Mouse (Mus musculus): ENCODE results near the gene Cdk8. TPM values are rescaled to one million over a fixed set of nuclear protein-coding genes. Genes with fewer than 3 reads are reported as not detected.

Cdk8 gene
- polyA plus RNA-seq, 2 experiments from 2014 or later: 12.5 to 19.0 TPM

DNA sequence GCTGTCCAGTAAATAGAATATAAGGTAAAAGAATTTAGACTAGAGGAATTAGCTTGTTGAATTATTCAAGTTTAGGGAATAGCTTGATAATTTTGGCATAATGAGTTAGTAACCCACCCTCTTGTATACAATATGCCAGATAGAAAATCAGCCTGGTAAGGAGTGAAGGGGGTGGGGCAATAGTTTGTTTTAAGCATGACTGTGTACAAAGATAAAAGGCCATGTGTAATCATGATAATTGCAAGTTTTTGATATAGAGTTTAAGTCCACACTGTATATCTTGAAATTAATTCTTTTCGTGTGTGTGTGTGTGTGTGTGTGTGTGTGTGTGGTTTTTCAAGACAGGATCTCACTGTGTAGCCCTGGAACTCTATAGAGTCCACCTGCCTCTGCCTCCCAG lies 3.3 kb downstream of the Cdk8 start:
- no peak for ATAC-seq

DNA sequence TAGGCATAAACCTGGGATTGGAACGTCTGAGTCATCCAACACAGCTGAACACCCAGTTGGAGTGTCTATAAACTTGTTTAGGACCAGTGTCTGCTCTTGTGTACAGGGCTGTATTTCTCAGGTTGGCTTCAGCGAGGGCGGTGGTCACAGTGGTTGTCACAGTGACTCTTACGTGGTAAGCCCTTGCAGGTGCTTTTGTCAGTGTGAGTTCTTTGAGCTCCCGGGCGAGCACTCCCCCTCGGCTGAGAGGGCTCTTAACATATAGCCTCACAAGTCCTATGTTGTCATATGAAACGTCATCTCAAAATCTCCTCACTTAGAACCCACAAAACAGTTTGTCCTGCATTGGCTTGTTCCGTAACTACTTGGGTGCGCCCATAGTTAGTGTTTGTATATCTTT lies 7.2 kb downstream of the Cdk8 start:
- no peak for ATAC-seq

DNA sequence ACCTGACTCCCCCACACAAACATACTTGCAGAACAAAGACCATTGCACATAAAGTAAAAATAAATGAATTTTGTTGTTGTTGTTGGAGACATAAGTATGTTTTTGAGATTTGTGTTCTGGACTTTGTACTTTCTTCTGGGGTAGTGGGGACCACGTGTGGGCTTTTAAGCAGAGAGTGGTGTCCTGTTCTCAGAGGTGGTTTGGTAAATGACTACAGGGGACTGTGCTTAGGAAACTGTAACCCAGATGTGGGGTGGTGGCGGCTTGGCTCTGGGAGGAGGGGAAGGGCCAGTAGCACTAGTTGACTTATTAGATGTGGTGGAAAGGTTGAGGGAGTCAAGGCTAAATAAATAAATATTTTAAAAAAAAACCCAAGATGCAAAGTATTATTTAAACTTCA lies 9.7 kb downstream of the Cdk8 start:
- ATAC-seq: no peak

DNA sequence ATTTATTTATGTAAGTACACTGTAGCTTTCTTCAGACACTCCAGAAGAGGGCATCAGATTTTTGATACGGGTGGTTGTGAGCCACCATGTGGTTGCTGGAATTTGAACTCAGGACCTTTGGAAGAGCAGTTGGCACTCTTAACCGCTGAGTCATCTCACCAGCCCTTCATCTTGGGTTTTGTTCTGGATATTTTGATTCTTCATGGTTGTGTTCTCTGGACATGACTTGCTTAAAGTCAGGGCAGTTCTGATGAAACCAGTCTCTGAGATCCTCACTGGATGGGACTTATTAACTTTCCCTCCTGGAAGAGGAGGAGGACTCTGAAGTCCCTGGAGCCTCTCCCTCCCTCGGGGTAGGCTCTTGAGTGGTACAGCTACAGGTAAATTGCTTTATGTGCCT lies 10.2 kb downstream of the Cdk8 start:
- no peak for ATAC-seq

DNA sequence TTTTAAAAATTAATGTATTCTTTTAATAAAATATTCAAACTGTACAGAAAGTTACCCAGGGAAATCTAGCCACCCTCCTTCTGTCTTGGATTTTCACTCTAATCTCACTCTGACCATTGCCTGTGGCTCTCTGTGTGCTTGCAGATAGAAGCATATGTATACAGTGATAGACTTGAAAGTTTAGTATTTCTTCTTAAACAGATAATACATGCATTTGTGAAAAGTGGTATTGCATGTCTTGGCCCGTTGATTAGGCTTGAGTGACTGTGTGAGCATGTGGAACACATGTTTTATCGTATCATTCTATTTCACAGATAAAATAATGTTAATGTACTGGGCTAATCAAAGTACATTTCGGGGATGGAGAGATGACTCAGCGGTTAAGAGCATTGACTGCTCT lies 14.2 kb downstream of the Cdk8 start:
- no peak for ATAC-seq

DNA sequence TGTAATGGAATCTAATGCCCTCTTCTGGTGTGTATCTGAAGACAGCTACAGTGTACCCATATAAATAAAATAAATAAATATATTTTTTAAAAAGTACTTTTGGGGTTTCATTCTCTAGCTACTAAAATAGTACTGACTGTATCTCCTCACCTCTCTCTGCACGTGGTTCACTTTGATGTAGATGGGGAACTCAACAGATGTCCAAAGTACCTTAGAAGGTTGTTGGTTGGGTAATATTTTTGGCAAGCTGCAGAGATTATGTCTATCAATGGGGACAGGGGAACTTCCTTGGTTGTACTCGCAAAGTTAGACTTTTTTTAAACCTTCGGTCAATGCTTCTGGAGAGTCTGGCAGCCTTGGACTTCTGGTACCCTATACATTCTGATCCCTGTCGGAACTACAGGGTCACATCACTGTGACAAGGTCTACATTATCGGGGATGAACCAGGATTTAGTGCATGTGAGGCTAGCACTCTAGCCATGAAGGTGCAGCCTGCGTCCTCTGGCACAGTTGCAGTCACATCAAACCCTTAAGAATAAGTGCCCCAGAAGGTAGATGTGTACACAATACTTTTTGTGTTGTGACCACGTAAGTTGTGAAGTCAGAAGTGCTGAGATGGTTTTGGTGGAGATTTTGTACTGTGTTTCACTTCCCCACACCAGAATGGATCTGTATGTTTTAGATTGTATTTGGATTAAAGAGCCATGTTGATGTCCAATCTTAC lies 14.8 kb downstream of the Cdk8 start:
- no peak for ATAC-seq

DNA sequence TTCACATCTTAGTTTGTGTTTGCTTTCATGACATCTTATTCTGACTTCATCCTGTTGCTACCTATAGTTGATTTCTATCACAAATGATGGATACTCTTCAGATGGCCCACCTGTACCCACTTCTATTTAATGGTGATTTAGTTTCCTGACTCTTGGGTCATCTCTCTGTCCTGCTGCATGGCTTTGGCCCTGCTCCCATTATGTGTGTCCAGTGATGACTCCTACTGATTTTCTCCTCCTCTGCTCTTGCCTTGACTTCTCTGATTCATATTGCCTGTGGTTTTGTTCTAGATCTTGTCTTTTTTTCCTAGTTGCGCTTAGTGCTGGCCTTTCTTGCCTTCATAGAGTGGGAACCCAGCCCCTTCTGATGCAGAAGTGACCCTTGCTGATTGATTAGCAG lies 15.4 kb downstream of the Cdk8 start:
- no peak for ATAC-seq

DNA sequence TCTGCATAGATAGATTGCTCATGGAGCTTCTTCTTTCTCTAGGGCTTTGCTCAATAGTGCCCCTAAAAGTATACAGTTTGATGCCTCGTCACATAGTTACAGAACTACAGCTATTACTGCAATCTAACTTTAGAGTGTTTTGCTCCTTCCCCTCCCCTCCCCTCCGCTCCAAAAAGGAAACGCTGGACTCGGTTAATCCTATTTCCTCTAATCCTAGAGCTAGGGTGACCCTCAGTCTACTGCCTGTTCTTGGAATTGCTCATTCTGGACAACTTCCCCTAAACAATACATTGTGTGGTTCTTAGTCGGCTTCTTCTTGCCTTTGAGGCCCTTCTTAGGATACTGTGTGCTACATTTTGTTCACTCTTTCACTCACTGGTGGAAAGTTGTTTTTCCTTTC lies 16.7 kb downstream of the Cdk8 start:
- ATAC-seq: no peak

DNA sequence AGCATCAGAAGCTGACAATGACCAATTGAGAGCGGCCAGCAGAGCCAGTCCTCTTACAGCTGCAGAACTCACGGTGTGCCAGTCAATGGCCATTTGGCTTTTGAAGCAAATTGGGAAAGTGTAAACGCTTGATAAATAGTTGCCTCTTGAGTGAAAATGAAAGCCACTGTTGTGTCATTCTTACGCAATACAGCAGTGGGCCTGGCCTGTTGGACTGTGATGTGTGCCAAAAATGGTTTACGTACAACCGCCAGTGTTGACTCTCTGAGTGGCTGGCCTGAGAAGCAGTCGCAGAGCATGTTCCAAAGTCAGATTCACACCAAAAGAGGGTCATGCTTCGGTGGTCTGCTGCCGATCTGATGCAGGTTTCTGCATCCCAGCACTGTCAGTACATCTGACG lies 17.7 kb downstream of the Cdk8 start:
- no peak for ATAC-seq

DNA sequence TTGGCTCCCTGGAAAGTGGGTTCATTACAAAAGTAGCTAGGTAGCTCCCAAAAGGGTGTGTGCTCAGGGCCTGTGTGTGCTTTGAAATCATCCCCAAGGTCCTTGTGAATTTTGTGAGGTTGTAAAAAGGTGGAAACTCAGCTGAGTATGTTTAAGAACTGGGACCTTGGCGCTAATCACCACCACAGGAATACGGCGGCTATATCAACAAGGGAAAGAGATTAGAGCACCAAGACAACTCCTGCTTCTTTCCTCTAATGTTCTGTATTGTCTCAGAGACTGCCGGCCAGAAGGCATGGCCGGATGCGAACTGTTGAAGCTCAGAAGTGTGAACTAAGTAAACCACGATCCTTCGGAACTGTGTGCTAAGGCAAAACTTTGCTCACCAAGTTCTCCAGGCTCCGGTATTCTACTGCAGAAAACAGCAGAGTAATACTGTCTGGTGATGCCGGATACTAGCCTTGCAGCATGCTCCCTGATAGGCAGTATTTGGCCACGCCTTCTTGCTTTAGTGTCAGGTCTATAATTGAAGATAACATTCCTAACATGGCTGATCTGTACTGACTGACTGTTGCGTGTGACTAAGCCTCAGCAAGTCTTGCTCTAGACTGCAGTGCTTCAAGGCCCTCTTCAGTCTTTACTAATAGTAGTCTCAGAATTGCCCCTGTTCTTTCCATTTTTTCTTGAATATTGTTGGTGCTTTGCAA lies 19.5 kb downstream of the Cdk8 start:
- no peak for ATAC-seq

DNA sequence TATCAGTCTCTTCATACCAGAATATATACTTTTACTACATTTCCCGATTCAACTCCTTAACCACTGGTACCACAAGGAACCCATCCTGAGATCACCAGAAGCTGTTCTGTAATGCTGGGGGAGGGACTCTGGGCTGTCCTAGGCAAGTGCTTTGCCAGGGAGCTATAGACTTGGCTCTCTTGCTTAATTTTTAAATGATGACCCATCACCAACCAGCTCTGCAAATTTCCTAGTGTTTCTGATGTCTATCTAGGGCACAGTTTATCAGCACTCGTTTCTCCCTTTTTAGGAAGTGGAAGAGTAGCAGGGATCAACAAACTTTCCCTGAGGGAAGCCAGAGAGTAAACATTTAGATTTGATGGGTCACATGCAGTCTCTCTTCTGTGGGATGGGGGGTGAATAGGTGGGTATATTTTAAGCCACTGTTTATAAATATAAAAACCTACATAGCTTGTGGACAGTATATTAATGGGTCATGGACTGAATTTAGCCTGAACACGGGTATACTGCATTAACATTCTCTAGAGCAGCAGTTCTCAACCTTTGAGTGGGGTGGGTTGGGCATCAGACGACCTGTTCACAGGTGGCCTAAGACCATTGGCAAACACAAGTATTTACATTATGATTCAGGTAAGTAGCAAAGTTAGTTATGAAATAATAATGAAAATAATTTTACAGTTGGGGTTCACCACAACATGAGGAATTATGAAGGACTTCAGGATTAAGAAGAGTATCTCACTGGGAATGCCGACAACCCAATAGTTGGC lies 20.8 kb downstream of the Cdk8 start:
- no peak for ATAC-seq

DNA sequence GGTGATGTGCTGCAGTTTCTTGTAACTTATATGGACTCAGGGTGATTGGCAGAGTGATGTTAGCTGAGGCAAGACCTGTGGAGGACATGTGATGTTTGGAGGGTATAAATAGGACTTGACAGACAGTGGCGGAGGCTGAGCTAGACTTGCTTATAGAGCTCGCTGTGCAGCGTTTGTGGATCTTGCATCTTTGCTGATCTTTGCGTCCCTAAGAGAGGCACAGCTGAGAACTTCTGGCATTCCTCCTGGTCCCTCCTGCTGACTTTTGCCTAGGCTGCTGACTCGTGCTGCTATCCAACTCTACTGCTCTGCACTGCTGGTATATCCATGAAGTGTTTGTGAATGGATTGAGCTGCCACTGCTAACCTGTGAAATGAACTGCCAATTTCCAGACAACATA lies 22.6 kb downstream of the Cdk8 start:
- ATAC-seq: no peak

DNA sequence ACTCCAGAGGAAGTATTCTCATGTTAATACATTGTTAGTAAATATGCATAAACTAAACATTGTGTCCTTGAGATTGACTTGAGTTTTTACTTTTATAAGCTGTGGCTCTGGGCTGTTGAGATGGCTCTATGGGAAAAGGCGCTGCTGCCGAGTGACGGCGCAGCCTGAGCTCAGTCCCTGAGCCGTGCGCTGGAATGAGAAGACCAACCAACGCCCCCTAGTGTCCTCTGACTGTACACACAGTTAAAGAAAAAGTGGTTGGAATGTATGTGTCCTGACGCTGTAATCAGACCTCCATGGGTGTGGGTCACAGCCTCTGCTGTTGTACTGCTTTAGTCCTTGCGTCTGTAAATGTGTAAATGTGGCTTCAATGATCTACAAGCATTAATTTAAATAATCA lies 29.0 kb downstream of the Cdk8 start:
- ATAC-seq: no peak

DNA sequence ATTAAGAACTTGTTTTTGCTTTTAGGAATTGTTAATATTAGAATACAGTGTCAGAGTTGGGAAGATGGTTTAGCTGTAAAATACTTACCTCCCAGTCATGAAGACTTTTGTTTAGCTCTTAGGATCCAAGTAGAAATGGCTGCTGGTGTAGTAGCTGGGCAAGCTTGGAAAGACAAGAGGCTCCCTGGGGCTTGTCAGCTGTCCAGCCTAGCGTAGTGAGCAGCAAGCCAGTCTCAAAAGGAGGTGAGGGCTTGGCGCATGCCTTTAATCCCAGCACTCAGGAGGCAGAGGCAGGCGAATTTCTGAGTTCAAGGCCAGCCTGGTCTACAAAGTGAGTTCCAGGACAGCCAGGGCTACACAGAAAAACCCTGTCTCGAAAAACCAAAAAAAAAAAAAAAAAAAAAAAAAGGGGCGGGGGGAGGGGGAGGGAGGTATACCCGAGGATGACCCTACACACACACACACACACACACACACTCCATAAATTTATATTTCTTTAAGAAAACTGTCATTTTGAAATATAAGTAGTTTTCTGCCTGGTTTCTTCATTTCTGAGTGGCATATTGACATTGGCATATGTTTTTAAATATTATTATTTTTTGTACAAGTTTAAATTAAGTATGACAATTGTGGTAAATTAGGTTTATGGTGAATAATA lies 35.0 kb downstream of the Cdk8 start:
- no peak for ATAC-seq

DNA sequence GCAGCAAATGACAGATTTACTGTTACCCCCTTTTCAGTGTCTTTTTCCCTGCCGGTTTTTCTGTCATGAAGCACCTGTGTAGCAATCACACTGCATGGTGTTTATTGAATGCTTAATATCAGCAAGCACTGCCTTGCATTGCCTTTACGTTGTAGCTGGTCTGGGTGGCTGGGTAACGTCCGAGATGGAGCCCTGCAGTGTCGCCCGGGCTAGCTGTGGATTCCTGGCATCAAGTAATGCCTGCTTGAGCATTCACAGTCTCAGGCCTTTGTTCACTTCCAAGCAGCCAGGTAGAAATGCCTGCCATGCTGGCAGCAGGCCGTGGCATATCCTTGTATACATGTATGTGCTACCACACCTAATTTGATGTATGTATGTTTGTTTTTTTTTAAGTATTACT lies 36.7 kb downstream of the Cdk8 start:
- ATAC-seq: no peak

DNA sequence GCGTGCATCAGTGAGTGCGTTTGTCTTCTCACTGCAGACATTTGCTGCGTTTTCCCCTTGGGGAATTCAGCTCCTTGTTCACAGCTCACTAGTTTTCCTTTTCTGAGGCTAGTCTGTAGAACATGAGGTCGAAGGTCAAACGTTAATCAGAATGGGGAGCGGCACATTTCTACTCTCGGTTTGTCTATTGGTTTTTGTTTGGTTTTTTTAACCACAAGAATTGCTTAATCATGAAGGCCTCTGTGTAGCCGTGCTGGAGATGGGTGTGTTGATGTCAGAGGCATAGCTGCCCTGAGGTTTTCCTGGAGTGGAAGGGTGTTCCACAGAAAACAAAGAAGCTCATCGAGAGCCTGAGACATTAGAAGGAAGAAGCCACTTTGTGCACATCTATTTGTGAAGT lies 39.6 kb downstream of the Cdk8 start:
- ATAC-seq: no peak

DNA sequence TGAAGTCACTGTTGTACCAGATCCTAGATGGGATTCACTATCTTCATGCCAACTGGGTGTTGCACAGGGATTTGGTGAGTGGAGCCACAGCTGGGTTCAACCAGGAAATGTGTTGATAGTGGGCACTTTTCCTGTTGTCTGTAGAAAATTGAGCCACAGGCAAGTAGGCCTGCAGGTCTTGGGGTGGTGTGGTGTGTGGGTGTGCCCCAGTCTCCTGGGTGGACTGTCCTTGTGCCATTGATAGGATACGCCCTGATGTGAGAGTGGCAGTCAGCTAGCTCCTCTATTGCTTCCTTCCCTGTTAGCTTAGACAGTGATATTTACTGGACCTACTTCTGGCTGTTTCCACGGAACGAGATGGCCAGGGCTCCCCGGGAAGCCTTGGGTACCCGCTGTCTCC lies 40.6 kb downstream of the Cdk8 start:
- ATAC-seq: no peak

DNA sequence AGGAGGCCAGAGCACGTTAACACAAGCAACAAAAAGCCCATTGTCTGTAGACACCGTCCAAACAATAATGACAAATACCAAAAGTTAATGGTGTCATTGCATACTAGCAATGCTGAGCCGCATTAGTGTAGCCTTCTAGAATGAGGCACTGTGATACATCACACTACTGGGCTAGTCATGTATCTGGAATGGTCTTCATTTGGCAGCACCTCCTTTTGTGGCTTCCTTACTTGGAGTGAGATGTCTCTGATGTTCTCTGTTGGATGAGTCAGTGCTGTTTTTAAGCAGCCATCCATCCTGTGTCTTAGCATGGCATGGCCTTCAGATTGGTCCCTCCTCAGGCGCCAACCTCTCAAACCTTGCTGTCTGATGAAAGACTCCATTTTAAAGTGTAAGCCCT lies 42.1 kb downstream of the Cdk8 start:
- ATAC-seq: no peak

DNA sequence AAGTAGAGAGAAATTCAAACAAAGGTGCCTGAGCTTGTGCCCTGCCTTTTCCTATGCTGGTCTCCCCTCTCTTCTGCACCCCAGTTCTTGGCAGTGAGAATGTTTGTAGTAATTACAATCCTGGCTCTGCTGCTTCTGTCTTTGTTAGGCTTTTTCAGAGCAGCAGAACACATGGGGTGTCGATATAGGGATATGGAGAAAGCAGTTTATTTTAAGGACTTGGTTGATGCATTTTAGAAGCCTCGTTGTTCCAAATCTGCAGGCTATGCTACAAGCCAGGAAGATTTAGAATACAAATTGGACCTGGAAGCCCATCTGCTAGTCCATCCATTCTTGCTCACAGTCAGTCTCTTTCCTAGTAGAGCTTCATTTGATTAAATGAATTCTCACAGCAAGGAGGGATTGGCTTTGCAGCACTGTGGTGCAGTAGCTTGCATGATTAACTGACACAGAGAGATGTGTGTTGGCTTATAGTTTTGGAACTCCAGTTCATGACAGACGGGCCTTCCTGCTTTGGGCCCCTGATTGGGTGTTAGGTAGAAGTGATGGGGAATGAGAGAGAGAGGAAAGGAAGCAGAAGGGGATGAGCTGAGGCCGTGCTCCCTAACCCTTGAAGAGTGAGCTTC lies 43.5 kb downstream of the Cdk8 start:
- no peak for ATAC-seq

DNA sequence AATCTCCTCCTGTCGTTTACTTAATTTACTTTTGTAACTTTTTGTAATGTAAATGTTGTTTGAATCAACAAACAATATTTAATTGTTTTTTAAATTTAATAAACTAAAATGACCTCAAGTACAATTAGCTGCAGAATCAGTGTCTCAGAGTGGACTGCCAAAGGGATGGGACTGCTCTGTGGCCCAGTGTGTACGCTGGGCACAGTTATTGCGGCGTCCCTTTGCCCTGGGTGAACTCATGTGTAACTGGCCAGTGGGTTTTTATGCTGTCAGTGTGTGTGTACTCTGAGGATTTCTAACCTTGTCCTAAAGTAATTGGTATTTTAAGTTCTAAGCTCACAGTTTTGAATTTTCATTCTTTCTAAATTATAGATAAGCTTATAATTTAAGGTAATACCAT lies 46.5 kb downstream of the Cdk8 start:
- ATAC-seq: no peak

DNA sequence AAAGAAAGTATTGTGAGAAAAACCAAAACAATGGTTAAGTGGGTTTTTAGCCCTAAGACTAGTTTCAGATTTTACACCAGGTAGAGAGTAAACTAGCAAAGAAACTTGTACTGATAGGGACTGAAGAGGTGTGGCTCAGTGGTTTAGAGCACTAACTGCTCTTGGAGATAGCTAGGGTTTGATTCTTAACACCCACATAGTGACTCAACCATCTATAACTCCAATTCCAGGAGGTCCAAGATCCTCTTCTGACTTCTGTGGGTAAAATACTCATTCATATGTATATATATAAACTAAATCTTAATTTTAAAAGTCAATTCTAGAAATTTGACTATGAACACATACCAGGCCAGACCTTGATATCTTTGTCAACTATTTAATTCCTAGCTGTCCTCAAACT lies 49.0 kb downstream of the Cdk8 start:
- no peak for ATAC-seq

DNA sequence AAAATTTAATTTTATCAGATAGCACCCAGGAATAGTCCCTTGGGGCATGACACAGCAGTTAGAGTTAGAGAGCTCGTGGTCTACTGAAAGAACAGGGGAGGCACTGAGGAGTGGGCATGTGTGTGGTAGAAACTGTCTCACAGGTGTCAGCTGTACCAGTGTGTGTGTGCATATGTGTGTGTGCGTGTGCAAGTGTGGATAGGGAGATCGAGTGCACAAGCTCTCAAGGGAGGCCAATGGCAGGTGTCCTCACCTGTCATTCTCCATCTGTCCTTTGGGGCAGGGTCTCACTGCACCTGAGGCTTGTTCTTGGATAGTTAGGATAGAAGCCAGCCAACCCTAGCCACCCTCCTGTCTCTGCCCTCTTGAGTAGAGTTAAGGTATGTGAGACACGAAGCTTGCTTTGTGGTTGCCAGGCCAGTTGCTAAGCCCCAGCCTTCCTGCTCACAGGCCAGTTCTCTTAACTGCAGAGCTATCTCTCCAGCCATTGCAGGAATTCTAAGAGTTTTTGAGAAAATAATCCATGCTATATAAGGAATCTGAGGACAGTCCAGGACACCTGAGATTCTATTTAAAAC lies 50.3 kb downstream of the Cdk8 start:
- no peak for ATAC-seq
